Mouse (Mus musculus): ENCODE data around the gene Pkdcc.

DNA sequence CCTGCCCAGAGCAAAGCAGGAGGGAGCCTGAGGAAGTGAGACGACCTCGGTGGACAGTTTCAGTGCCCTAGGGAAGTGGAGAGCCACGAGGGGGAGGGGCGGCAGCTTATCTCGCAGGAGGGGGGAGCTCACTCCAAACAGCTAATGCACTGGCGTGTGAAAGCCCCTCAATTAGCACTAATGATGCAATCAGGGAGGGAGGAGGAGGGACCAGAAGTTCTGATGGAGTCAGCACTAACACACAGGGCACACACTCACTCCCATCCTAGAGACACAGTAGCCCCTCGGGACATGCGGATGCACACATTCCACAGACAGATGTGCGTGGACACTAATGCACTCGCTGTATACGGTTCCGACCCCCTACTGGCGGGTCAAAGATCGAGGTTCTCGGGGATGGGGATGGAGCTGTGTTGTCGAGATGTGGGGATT lies 915 bp upstream of the Pkdcc start:
- no peak for TF ChIP-seq EP300 (IDR thresholded peaks at IDR 0.05; ENCODE audit: low read depth)
- TF ChIP-seq CTCF (IDR thresholded peaks at IDR 0.05; ENCODE audit: low read depth), result peak; percentile 15

Measured in heart, postnatal 0 days (tissue).